Mouse (Mus musculus): ENCODE data around the gene Creb5. TPM values are rescaled to one million over a fixed set of nuclear protein-coding genes. Genes with fewer than 3 reads are reported as not detected.
A peak's percentile ranks its signal among the peaks of the same experiment; 100 is the strongest.

Creb5 gene
- polyA plus RNA-seq, 1 experiment from 2014 or later, result 11.7 TPM

- Histone ChIP-seq H3K9ac (replicated peaks; ENCODE audit: low read length) (no peak overlapping the region), H3K9me3 (replicated peaks; ENCODE audit: control insufficient read depth, low read length) (no peaks in the 10 kb centered on the region), H3K36me3 (replicated peaks; ENCODE audit: control insufficient read depth, insufficient read depth, low read depth, low read length) (no peaks in the 10 kb centered on the region), H3K27ac (replicated peaks; ENCODE audit: low read depth, low read length) (no peak overlapping the region), H3K4me2 (ENCODE audit: low read depth, low read length) (no peak overlapping the region), H3K4me1 (ENCODE audit: control insufficient read depth, insufficient read depth, low read length) (no peaks in the 10 kb centered on the region), H3K4me3 (ENCODE audit: low read depth, low read length) (no peak overlapping the region), H3K27me3 (ENCODE audit: control insufficient read depth, insufficient read depth, low read length) (no peaks in the 10 kb centered on the region)
- DNase-seq (ENCODE audit: low spot score) (no peak), ATAC-seq (replicated peaks; ENCODE audit: insufficient number of reproducible peaks, low FRiP score, low TSS enrichment, low read depth) (no peak)
- 64% methylated on average over 12 of the region's 12 CpGs for WGBS
These were observed 175.0 kb downstream of the Creb5 start for GRCm38 (mm10) chr6:53461775-53462770.

- no peak for ATAC-seq (replicated peaks; ENCODE audit: insufficient number of reproducible peaks, low FRiP score, low TSS enrichment, low read depth)
- Histone ChIP-seq H3K27ac (replicated peaks; ENCODE audit: low read depth, low read length) (no peak overlapping the region), H3K9ac (replicated peaks; ENCODE audit: low read length) (no peak overlapping the region), H3K4me3 (ENCODE audit: low read depth, low read length) (no peak overlapping the region), H3K36me3 (replicated peaks; ENCODE audit: control insufficient read depth, insufficient read depth, low read depth, low read length) (no peaks in the 10 kb centered on the region), H3K4me1 (ENCODE audit: control insufficient read depth, insufficient read depth, low read length) (no peaks in the 10 kb centered on the region), H3K4me2 (ENCODE audit: low read depth, low read length) (no peak overlapping the region), H3K9me3 (replicated peaks; ENCODE audit: control insufficient read depth, low read length) (no peaks in the 10 kb centered on the region), H3K27me3 (ENCODE audit: control insufficient read depth, insufficient read depth, low read length) (no peaks in the 10 kb centered on the region)
- 65% methylated on average over 7 of the region's 7 CpGs for WGBS
- DNase-seq (ENCODE audit: low spot score), result no peak
These were observed 175.7 kb downstream of the Creb5 start for GRCm38 (mm10) chr6:53462802-53463201.

GRCm38 (mm10) chr6:53463261-53463813 is 176.3 kb downstream of the Creb5 start:
- ATAC-seq (replicated peaks; ENCODE audit: insufficient number of reproducible peaks, low FRiP score, low TSS enrichment, low read depth) (no peak), DNase-seq (ENCODE audit: low spot score) (no peak)
- Histone ChIP-seq H3K9ac (replicated peaks; ENCODE audit: low read length) (no peak overlapping the region), H3K4me2 (ENCODE audit: low read depth, low read length) (no peak overlapping the region), H3K4me1 (ENCODE audit: control insufficient read depth, insufficient read depth, low read length) (no peaks in the 10 kb centered on the region), H3K9me3 (replicated peaks; ENCODE audit: control insufficient read depth, low read length) (no peaks in the 10 kb centered on the region), H3K36me3 (replicated peaks; ENCODE audit: control insufficient read depth, insufficient read depth, low read depth, low read length) (no peaks in the 10 kb centered on the region), H3K27ac (replicated peaks; ENCODE audit: low read depth, low read length) (no peak overlapping the region), H3K27me3 (ENCODE audit: control insufficient read depth, insufficient read depth, low read length) (no peaks in the 10 kb centered on the region), H3K4me3 (ENCODE audit: low read depth, low read length) (no peak overlapping the region)
- 55% methylated on average over 6 of the region's 6 CpGs for WGBS

GRCm38 (mm10) chr6:53469204-53469603 is 182.1 kb downstream of the Creb5 start:
- ATAC-seq (replicated peaks; ENCODE audit: insufficient number of reproducible peaks, low FRiP score, low TSS enrichment, low read depth), result peak; percentile 65
- no peak overlapping the region for H3K27ac ChIP-seq (replicated peaks; ENCODE audit: low read depth, low read length)

GRCm38 (mm10) chr6:53469703-53470102 is 182.6 kb downstream of the Creb5 start:
- no peak overlapping the region for H3K9ac ChIP-seq (replicated peaks; ENCODE audit: low read length)
- H3K36me3 ChIP-seq (replicated peaks; ENCODE audit: control insufficient read depth, insufficient read depth, low read depth, low read length), result no peaks in the 10 kb centered on the region
- H3K4me3 ChIP-seq (ENCODE audit: low read depth, low read length), result no peak overlapping the region
- DNase-seq (ENCODE audit: low spot score) (no peak), ATAC-seq (replicated peaks; ENCODE audit: insufficient number of reproducible peaks, low FRiP score, low TSS enrichment, low read depth) (peak; percentile 44; the same call in 1 of the 2 replicates)
- H3K9me3 ChIP-seq (replicated peaks; ENCODE audit: control insufficient read depth, low read length), result no peaks in the 10 kb centered on the region
- H3K4me2 ChIP-seq (ENCODE audit: low read depth, low read length), result no peak overlapping the region
- H3K27me3 ChIP-seq (ENCODE audit: control insufficient read depth, insufficient read depth, low read length), result no peaks in the 10 kb centered on the region
- H3K4me1 ChIP-seq (ENCODE audit: control insufficient read depth, insufficient read depth, low read length), result no peaks in the 10 kb centered on the region
- WGBS, result 38% methylated on average over 2 of the region's 2 CpGs
- H3K27ac ChIP-seq (replicated peaks; ENCODE audit: low read depth, low read length), result no peak overlapping the region

More at GRCm38 (mm10) chr6:53469204-53469603, 182.1 kb downstream of the Creb5 start:
- Histone ChIP-seq H3K4me1 (ENCODE audit: control insufficient read depth, insufficient read depth, low read length) (no peaks in the 10 kb centered on the region), H3K36me3 (replicated peaks; ENCODE audit: control insufficient read depth, insufficient read depth, low read depth, low read length) (no peaks in the 10 kb centered on the region), H3K9me3 (replicated peaks; ENCODE audit: control insufficient read depth, low read length) (no peaks in the 10 kb centered on the region), H3K4me3 (ENCODE audit: low read depth, low read length) (no peak overlapping the region), H3K27me3 (ENCODE audit: control insufficient read depth, insufficient read depth, low read length) (no peaks in the 10 kb centered on the region), H3K9ac (replicated peaks; ENCODE audit: low read length) (no peak overlapping the region), H3K4me2 (ENCODE audit: low read depth, low read length) (no peak overlapping the region)
- 36% methylated on average over 4 of the region's 4 CpGs for WGBS
- DNase-seq (ENCODE audit: low spot score), result peak; percentile 90

- peak; percentile 19 for DNase-seq (ENCODE audit: low spot score)
- Histone ChIP-seq H3K9me3 (replicated peaks; ENCODE audit: control insufficient read depth, low read length) (no peaks in the 10 kb centered on the region), H3K27me3 (ENCODE audit: control insufficient read depth, insufficient read depth, low read length) (no peaks in the 10 kb centered on the region), H3K4me3 (ENCODE audit: low read depth, low read length) (no peak overlapping the region), H3K4me1 (ENCODE audit: control insufficient read depth, insufficient read depth, low read length) (no peaks in the 10 kb centered on the region), H3K27ac (replicated peaks; ENCODE audit: low read depth, low read length) (no peak overlapping the region), H3K4me2 (ENCODE audit: low read depth, low read length) (no peak overlapping the region), H3K9ac (replicated peaks; ENCODE audit: low read length) (no peak overlapping the region), H3K36me3 (replicated peaks; ENCODE audit: control insufficient read depth, insufficient read depth, low read depth, low read length) (no peaks in the 10 kb centered on the region)
- 63% methylated on average over 8 of the region's 8 CpGs for WGBS
- no peak for ATAC-seq (replicated peaks; ENCODE audit: insufficient number of reproducible peaks, low FRiP score, low TSS enrichment, low read depth)
These were observed 183.5 kb downstream of the Creb5 start for GRCm38 (mm10) chr6:53470559-53470958.

GRCm38 (mm10) chr6:53470999-53471591 is 184.0 kb downstream of the Creb5 start:
- DNase-seq (ENCODE audit: low spot score), result peak; percentile 23
- H3K27me3 ChIP-seq (ENCODE audit: control insufficient read depth, insufficient read depth, low read length), result no peaks in the 10 kb centered on the region
- H3K9me3 ChIP-seq (replicated peaks; ENCODE audit: control insufficient read depth, low read length), result no peaks in the 10 kb centered on the region
- no peaks in the 10 kb centered on the region for H3K36me3 ChIP-seq (replicated peaks; ENCODE audit: control insufficient read depth, insufficient read depth, low read depth, low read length)
- no peak overlapping the region for H3K4me3 ChIP-seq (ENCODE audit: low read depth, low read length)
- H3K27ac ChIP-seq (replicated peaks; ENCODE audit: low read depth, low read length), result no peak overlapping the region
- 56% methylated on average over 9 of the region's 9 CpGs for whole genome bisulfite sequencing
- no peaks in the 10 kb centered on the region for H3K4me1 ChIP-seq (ENCODE audit: control insufficient read depth, insufficient read depth, low read length)
- H3K4me2 ChIP-seq (ENCODE audit: low read depth, low read length), result no peak overlapping the region
- ATAC-seq (replicated peaks; ENCODE audit: insufficient number of reproducible peaks, low FRiP score, low TSS enrichment, low read depth), result no peak
- H3K9ac ChIP-seq (replicated peaks; ENCODE audit: low read length), result no peak overlapping the region

- Histone ChIP-seq H3K4me1 (ENCODE audit: control insufficient read depth, insufficient read depth, low read length) (no peaks in the 10 kb centered on the region), H3K27ac (replicated peaks; ENCODE audit: low read depth, low read length) (no peak overlapping the region), H3K9ac (replicated peaks; ENCODE audit: low read length) (no peak overlapping the region), H3K4me2 (ENCODE audit: low read depth, low read length) (no peak overlapping the region), H3K27me3 (ENCODE audit: control insufficient read depth, insufficient read depth, low read length) (no peaks in the 10 kb centered on the region), H3K9me3 (replicated peaks; ENCODE audit: control insufficient read depth, low read length) (no peaks in the 10 kb centered on the region), H3K36me3 (replicated peaks; ENCODE audit: control insufficient read depth, insufficient read depth, low read depth, low read length) (no peaks in the 10 kb centered on the region), H3K4me3 (ENCODE audit: low read depth, low read length) (no peak overlapping the region)
- 42% methylated on average over 7 of the region's 7 CpGs for WGBS
- DNase-seq (ENCODE audit: low spot score) (peak; percentile 53), ATAC-seq (replicated peaks; ENCODE audit: insufficient number of reproducible peaks, low FRiP score, low TSS enrichment, low read depth) (no peak)
These were observed 185.7 kb downstream of the Creb5 start for GRCm38 (mm10) chr6:53472751-53473150.
